Mouse (Mus musculus): ENCODE measurements at regions not wholly inside any gene's neighbourhood (a gene's known extent, or its start where the extent isn't known, plus 50 kb on each side); places are given as distances from the start of the nearest gene placed in this dataset.

- DNase-seq (ENCODE audit: low spot score): no peak
Measured at GRCm38 (mm10) chr13:19883896-19884658, 60.0 kb upstream of the Gpr141 start.

GRCm38 (mm10) chr13:19882889-19883288 is 58.8 kb upstream of the Gpr141 start:
- DNase-seq (ENCODE audit: low spot score): no peak

- no peak for DNase-seq (ENCODE audit: low spot score)
Measured at GRCm38 (mm10) chr13:19881772-19882171, 57.7 kb upstream of the Gpr141 start.

GRCm38 (mm10) chr13:19874621-19875249 is 50.7 kb upstream of the Gpr141 start:
- DNase-seq (ENCODE audit: low spot score): no peak

Data from embryo, embryonic 10 days (tissue).